Mouse (Mus musculus) bone marrow, adult 2 months (tissue): ENCODE data around the gene Shisa5.

Experiments used
- CTCF ChIP-seq: fragments of 200-500 bp; IDR thresholded peaks from 2 replicates; pipeline ENCODE4 v1.5.1; 2011; ENCODE audit warnings: low read length, control low read depth; ENCODE audit not compliant: control insufficient read depth, insufficient read depth
- POLR2A ChIP-seq: fragments of 200-500 bp; IDR thresholded peaks from 2 replicates; pipeline ENCODE4 v1.6.1; 2011; ENCODE audit warnings: low read depth, mild to moderate bottlenecking, control low read depth, low read length, borderline replicate concordance; ENCODE audit not compliant: control insufficient read depth

DNA sequence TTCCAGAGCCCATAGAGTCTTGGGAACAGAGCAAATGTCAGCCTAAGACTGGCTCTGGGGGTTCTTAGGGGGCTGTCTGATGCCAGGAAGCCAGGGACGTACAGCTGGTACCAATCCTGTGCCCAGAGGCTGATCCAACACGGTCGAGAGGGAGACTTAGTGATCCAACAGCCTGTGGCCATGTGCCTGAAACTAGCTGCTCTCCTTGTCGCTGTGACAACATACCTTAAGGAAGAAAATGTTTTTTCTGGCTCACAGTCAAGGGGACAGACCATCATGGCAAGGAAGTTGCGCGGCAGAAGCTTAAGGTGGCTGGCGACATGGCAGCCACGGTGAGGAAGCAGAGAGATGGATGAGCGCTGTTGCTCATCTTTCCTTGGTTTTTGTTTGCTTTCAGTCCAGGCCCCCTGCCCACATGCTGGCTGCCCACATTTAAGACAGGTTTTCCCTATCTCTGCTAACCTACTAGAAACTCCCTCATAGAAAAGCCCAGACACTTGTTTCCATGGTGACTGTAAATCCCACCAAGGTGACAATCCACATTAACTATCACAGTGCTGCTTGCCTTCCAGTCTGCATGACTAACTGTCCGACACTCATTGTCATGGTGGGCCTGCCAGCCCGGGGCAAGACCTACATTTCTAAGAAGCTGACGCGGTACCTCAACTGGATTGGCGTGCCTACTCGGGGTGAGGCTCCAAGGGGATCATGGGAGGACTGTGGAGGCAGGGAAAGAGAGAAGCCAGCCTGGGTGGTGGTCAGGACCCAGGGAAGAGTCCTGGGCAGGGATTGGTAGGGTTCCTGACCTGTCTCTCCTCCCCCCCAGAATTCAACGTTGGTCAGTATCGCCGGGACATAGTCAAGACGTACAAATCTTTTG is 39.8 kb upstream of the Shisa5 start:
- TF ChIP-seq CTCF (no peak), POLR2A (no peak)
